Mouse (Mus musculus) kidney, adult 2 months (tissue): Measurements from ENCODE around the gene Plcxd1.

Experiments
- CTCF ChIP-seq: fragments of 200-500 bp; conservative IDR thresholded peaks from 2 replicates; pipeline ENCODE4 v1.5.1; 2011; ENCODE audit warnings: low read depth, mild to moderate bottlenecking, control low read depth, low read length, moderate library complexity, mixed read lengths; ENCODE audit not compliant: insufficient read depth, insufficient read length
- POLR2A ChIP-seq: fragments of 200-500 bp; IDR thresholded peaks from one replicate; pipeline ENCODE4 v1.6.1; 2011; ENCODE audit warnings: low read depth, low read length, control low read depth

- TF ChIP-seq CTCF = no peak
- TF ChIP-seq POLR2A = no peak
Observed at GRCm38 (mm10) chr5:110102853-110103625, 3.3 kb downstream of the Plcxd1 start.
